12 mouse cellular contexts compared by ENCODE assay signal in the genomic region with DNA sequence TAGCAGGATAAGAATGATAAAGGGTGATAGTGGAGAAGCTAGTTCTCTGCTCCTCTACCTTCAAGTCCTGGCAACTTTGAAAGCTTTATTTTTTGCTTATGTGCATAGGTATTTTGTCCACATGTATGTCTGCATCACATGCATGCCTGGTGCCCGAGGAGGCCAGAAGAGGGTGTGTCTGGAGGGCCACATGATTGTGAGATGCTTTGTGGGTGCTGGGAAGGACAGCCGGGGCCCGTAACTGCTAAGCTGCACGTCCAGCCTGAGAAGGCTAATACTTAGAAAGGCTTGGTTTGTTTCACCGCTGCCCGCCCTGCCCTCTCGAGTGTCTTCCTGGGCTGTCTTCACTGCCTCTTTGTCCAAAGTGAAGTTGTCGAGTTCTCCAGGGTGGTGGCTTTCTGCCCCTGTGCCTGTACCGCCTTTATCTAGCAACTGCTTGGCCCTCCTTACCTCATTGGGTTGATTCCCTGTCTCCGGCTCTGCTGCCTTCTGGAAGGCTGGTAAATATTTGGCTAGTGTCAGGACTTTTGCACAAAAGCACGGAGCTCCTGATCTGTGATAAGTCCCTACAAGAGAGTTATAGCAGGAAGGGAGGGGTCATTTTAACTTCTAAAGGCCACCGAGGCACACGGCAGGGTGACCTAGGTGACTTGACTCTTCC.
DNase-seq lines count a peak whose midpoint lies in the region; ATAC-seq and TF ChIP-seq lines count a peak whose summit lies in the region.
"Had no signal": no experiment of that assay in that cellular context is flagged by ENCODE, and none has a peak within 500 bp of the region (broad histone marks: within the 10 kb centered on the region; RNA-seq: fewer than 3 reads in every experiment).

No protein-coding gene starts in this region.

- peak overlapping the region; percentile 20; the same call in 1 of the 2 replicates for H3K4me2 ChIP-seq in lung, embryonic 15.5 days
- H3K4me2 ChIP-seq in intestine, embryonic 16.5 days (ENCODE audit: low read depth, low read length) = peak overlapping the region; percentile 37
- H3K4me2 ChIP-seq: heart, embryonic 12.5 days had no signal

- intact Hi-C loops in heart, adult 2 months (cut with DNase I) = no loop called here

- no peak overlapping the region for H3K27ac ChIP-seq in lung, embryonic 15.5 days
- peak overlapping the region; percentile 69 for H3K27ac ChIP-seq in intestine, embryonic 16.5 days (ENCODE audit: low read length)
- no peak overlapping the region for H3K27ac ChIP-seq in forebrain, embryonic 10.5 days
- H3K27ac ChIP-seq in heart, adult 2 months = no peak overlapping the region
- H3K27ac ChIP-seq: limb, embryonic 10.5 days; neural tube, embryonic 15.5 days had no signal

- DNase-seq in lung, postnatal 4 days = no peak
- DNase-seq in kidney, postnatal 36 days = peak; percentile 43 to 62
- no peak for DNase-seq in spleen, adult 18-20 months
- DNase-seq in forebrain, embryonic 10.5 days (ENCODE audit: extremely low spot score, low spot score) = no peak
- DNase-seq in heart, adult 2 months = no peak
- DNase-seq: layer of hippocampus, postnatal 36 days; thymus, postnatal 36 days had no signal

- no peaks in the 10 kb centered on the region for H3K36me3 ChIP-seq in lung, embryonic 15.5 days
- H3K36me3 ChIP-seq in intestine, embryonic 16.5 days (ENCODE audit: control insufficient read depth, insufficient read depth, low read length) = no peaks in the 10 kb centered on the region
- no peaks in the 10 kb centered on the region for H3K36me3 ChIP-seq in forebrain, embryonic 10.5 days (replicated peaks)
- no peaks in the 10 kb centered on the region for H3K36me3 ChIP-seq in heart, adult 2 months (ENCODE audit: control insufficient read depth, insufficient read depth, low read length)
- H3K36me3 ChIP-seq: heart, embryonic 12.5 days; limb, embryonic 10.5 days; neural tube, embryonic 15.5 days had no signal

- no peaks in the 10 kb centered on the region for H3K9me3 ChIP-seq in lung, embryonic 15.5 days
- H3K9me3 ChIP-seq in intestine, embryonic 16.5 days (ENCODE audit: control insufficient read depth, low read length) = no peaks in the 10 kb centered on the region
- no peaks in the 10 kb centered on the region for H3K9me3 ChIP-seq in forebrain, embryonic 10.5 days
- H3K9me3 ChIP-seq: heart, embryonic 12.5 days; limb, embryonic 10.5 days; neural tube, embryonic 15.5 days had no signal

- no peak overlapping the region for H3K9ac ChIP-seq in lung, embryonic 15.5 days
- peak overlapping the region; percentile 42 for H3K9ac ChIP-seq in intestine, embryonic 16.5 days (ENCODE audit: low read depth, low read length)
- no peak overlapping the region for H3K9ac ChIP-seq in heart, adult 2 months (ENCODE audit: low read depth, low read length)
- H3K9ac ChIP-seq: heart, embryonic 12.5 days; neural tube, embryonic 15.5 days had no signal

- H3K27me3 ChIP-seq in lung, embryonic 15.5 days = peaks cover 30% of the 10 kb centered on the region
- no peaks in the 10 kb centered on the region; the same call in 1 of the 2 replicates for H3K27me3 ChIP-seq in intestine, embryonic 16.5 days (replicated peaks; ENCODE audit: control insufficient read depth, insufficient read depth, low read length)
- peaks cover 56% of the 10 kb centered on the region for H3K27me3 ChIP-seq in forebrain, embryonic 10.5 days (ENCODE audit: poor library complexity, severe bottlenecking)
- H3K27me3 ChIP-seq in heart, adult 2 months (ENCODE audit: control insufficient read depth, insufficient read depth, low read length) = peaks cover 2% of the 10 kb centered on the region; the same call in 1 of the 2 replicates

- H3K4me1 ChIP-seq in lung, embryonic 15.5 days = peaks cover 35% of the 10 kb centered on the region
- peaks cover 50% of the 10 kb centered on the region for H3K4me1 ChIP-seq in intestine, embryonic 16.5 days (ENCODE audit: control insufficient read depth, insufficient read depth, low read length)
- peaks cover 72% of the 10 kb centered on the region for H3K4me1 ChIP-seq in forebrain, embryonic 10.5 days
- peaks cover 13% of the 10 kb centered on the region for H3K4me1 ChIP-seq in heart, adult 2 months (ENCODE audit: control insufficient read depth, insufficient read depth, low read length)

- H3K79me2 ChIP-seq in heart, adult 2 months (replicated peaks; ENCODE audit: control insufficient read depth, insufficient read depth, low read length) = no peaks in the 10 kb centered on the region

- no peak for ATAC-seq in lung, embryonic 15.5 days (ENCODE audit: borderline replicate concordance, extremely low read depth, low FRiP score, low TSS enrichment)
- peak; percentile 29; the same call in 1 of the 2 replicates for ATAC-seq in intestine, embryonic 16.5 days

- WGBS in lung, embryonic 15.5 days = 54% methylated on average over 13 of the region's 13 CpGs
- 50% methylated on average over 13 of the region's 13 CpGs for WGBS in intestine, embryonic 16.5 days
- WGBS in forebrain, embryonic 10.5 days = 76% methylated on average over 13 of the region's 13 CpGs
- WGBS in heart, adult 2 months = 72% methylated on average over 13 of the region's 13 CpGs

- no peak overlapping the region for H3K4me3 ChIP-seq in lung, embryonic 15.5 days
- peak overlapping the region; percentile 10 for H3K4me3 ChIP-seq in intestine, embryonic 16.5 days (ENCODE audit: low read length)
- no peak overlapping the region for H3K4me3 ChIP-seq in forebrain, embryonic 10.5 days
- H3K4me3 ChIP-seq in heart, adult 2 months = no peak overlapping the region
- H3K4me3 ChIP-seq: heart, embryonic 12.5 days; limb, embryonic 10.5 days; neural tube, embryonic 15.5 days had no signal

- TF ChIP-seq CTCF in heart, adult 2 months (IDR thresholded peaks at IDR 0.05) = no peak

- TF ChIP-seq EP300 in heart, adult 2 months (IDR thresholded peaks at IDR 0.05; ENCODE audit: insufficient read depth, low read depth, low read length) = no peak

- TF ChIP-seq POLR2A in heart, adult 2 months (IDR thresholded peaks at IDR 0.05; ENCODE audit: insufficient read depth, low read depth, low read length) = no peak

Comparison
In these comparisons a context has a peak if more than half of its experiments do, and no peak if none do; other contexts are left out.
1. DNase-seq: peak in kidney, postnatal 36 days (2 of 2); none in lung, postnatal 4 days (0 of 2), spleen, adult 18-20 months (0 of 2), forebrain, embryonic 10.5 days (single experiment) and heart, adult 2 months (0 of 2).